Mouse (Mus musculus) ES-Bruce4 (cell line): ENCODE data around the gene Hmox2.

Source experiments
- CTCF ChIP-seq: IDR thresholded peaks from one replicate; pipeline ENCODE4 v1.8.1; 2011; ENCODE audit warnings: low read depth, low read length
- POLR2A ChIP-seq: IDR thresholded peaks from one replicate; pipeline ENCODE4 v1.8.1; 2011; ENCODE audit warnings: low read length; ENCODE audit not compliant: insufficient read depth

DNA sequence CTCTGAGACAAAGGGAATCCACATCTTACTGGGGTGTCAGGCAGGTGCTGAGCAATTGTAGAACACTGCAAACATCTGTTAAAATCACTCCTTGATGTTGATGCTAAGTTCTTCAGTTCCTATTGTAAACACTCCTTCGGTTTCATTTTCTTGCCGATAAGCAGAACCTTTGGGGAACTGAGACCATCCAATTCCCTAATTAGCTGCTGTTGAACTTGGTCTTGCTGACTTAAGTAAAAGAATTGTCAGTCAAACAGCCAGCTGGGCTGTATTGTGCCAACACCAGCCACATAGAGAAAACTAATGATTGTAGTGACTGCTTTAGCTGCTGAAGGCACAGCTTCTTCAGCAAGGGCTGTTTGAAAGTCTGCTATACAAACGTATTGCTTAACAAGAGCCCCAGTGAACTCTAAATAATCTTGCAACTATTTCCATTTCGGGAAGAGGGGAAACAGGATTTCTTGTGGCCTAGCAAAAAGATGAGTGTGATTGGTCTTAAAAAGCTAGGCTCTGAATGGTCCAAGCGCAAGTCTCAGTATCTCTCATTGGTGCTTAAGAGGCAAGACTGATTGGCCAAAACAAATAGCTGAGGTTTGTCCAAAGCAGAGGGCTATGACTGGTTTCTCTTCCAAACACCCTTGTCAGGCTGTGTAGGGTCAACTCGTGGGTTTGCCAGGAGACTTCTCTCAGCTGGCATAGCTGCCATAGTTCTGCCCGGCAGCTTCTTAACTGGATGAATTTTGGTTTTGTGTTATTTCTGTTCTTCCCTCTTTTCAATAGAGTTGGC is 3.8 kb upstream of the Hmox2 start:
- no peak for TF ChIP-seq CTCF
- TF ChIP-seq POLR2A: no peak
